Mouse (Mus musculus) adrenal gland, postnatal 4 days (tissue): ENCODE results near the gene 2310007B03Rik. TPM values are rescaled to one million over a fixed set of nuclear protein-coding genes. Genes with fewer than 3 reads are reported as not detected.

Experiments used
- DNase-seq, 2 experiments: peaks; one replicate each; pipeline ENCODE4 v3.0.0; 2021 to 2022; ENCODE audit warnings: low spot score in 2 of 2, mixed read lengths in 2 of 2
- total RNA-seq, 2 experiments: library from RNA; stranded (reverse); gene quantifications; 2 replicates each; pipeline ENCODE4 v1.2.3; 2021

2310007B03Rik gene
- total RNA-seq, 2 experiments from 2014 or later: 0.42 TPM; not detected in 1

DNA sequence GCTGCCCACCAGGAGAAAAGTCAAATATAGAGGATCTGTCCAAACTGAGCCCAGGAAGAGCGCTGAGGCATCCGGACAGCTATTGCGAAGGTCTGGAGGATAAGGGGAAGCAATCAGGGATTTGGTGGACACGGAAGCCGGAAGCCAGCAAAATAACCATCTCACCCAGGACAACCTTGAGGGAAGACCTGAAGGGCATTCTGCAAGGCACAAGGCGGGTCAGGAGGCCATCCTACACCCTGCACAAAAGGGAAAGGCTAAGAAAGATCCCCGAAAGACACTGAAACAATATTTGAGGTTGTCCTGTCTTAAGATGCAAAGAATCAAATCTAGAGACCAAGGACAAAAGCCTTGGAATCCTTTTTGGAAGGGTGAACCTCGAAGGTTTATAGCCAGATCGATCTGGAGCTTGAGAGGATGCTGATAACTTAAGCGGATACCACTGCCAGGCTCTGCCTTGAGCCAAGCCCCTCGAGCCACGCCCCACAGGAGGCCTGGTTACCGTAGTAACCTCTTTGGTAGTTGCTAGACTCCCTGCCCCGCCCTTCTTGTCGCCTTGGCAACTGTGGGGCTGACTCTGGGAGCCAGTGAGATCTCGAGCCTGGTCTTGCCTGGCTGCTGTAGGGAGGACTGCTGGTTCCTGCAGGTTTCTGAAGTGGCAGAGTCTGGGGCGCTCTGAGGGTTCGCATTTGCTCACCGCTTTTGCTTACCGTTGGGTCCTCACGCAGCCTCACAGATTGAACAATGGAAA, 45.9 kb downstream of the 2310007B03Rik start:
- DNase-seq: no peak

GRCm38 (mm10) chr1:93102700-93103099, 58.0 kb downstream of the 2310007B03Rik start:
- DNase-seq: no peak

DNA sequence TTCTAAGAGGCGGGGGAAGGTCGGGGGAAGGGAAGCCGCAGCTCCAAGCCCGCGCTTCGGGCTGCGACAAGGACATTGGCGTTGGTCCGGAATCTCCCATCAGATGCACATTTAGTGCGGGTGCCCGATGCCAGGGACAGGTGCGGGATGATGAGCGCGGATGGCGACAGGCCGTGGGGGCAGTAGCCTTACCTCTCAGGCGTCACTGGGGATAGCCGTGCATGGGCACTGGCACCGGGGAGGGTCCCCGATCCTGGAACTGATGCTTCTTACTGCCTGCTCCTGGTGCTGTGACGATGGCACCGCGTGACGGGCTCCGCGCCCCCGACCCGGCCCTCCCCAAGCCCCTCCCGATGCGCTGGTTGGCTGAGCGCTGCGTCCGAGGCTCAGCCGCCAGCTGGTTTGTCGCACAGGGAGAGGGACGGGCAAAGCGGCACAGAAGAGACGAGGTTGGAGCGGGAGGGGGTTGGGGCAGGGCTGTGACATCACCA, 59.1 kb downstream of the 2310007B03Rik start, which contains the start of gene Kif1a:
Gene Kif1a (minus strand): TSS at position 381 of the 491 bp plus-strand sequence.
- DNase-seq: no peak

Other genes with a start within 250 kb of the 2310007B03Rik start
- 10 to 100 TPM; 32.5 to 34.7 TPM for gene Capn10, start 226.6 kb downstream of the 2310007B03Rik start, total RNA-seq
- gene Gpr35, start 210.1 kb downstream of the 2310007B03Rik start, total RNA-seq: under 1 TPM; 0.62 to 0.76 TPM
- 1 to 10 TPM in 1 of 2 experiments, not detected in 1; 4.7 TPM for gene Aqp12, start 154.6 kb downstream of the 2310007B03Rik start, total RNA-seq
- 10 to 100 TPM; 36.0 to 45.0 TPM for gene Kif1a, start 59.0 kb downstream of the 2310007B03Rik start, total RNA-seq
- gene Agxt, start 25.7 kb downstream of the 2310007B03Rik start, total RNA-seq: 10 to 100 TPM in 1 of 2 experiments, under 1 TPM in 1; 0.70 to 18.8 TPM
- under 1 TPM; 0.31 TPM for gene Crocc2, start 7.8 kb upstream of the 2310007B03Rik start, total RNA-seq
- 10 to 100 TPM; 27.0 to 28.8 TPM for gene Sned1, start 74.9 kb upstream of the 2310007B03Rik start, total RNA-seq
- 10 to 100 TPM; 30.1 to 30.3 TPM for gene Mterf4, start 145.0 kb upstream of the 2310007B03Rik start, total RNA-seq
- 10 to 100 TPM; 30.6 to 35.3 TPM for gene Ppp1r7, start 181.9 kb upstream of the 2310007B03Rik start, total RNA-seq
- gene Pask, start 182.5 kb upstream of the 2310007B03Rik start, total RNA-seq: 10 to 100 TPM; 11.4 to 15.9 TPM
- gene Ano7, start 213.0 kb upstream of the 2310007B03Rik start, total RNA-seq: not detected